Mouse (Mus musculus): Measurements from ENCODE around the gene Cdh22.

The Cdh22 gene

GRCm38 (mm10) chr2:165207689-165208088, 27.0 kb downstream of the Cdh22 start:
- in situ Hi-C loops (cut with MboI), result no loop called here

- in situ Hi-C loops (cut with MboI), result no loop called here
Observed at GRCm38 (mm10) chr2:165207086-165207485, 27.6 kb downstream of the Cdh22 start.

- in situ Hi-C loops (cut with MboI), result no loop called here
Observed at GRCm38 (mm10) chr2:165205486-165205885, 29.2 kb downstream of the Cdh22 start.

GRCm38 (mm10) chr2:165204931-165205330, 29.7 kb downstream of the Cdh22 start:
- in situ Hi-C loops (cut with MboI), result no loop called here

- in situ Hi-C loops (cut with MboI), result no loop called here
Observed at GRCm38 (mm10) chr2:165201761-165202751, 32.6 kb downstream of the Cdh22 start.

GRCm38 (mm10) chr2:165197546-165197945, 37.1 kb downstream of the Cdh22 start:
- in situ Hi-C loops (cut with MboI), result no loop called here

GRCm38 (mm10) chr2:165195411-165196182, 39.1 kb downstream of the Cdh22 start:
- in situ Hi-C loops (cut with MboI), result no loop called here

GRCm38 (mm10) chr2:165191483-165191882, 43.2 kb downstream of the Cdh22 start:
- in situ Hi-C loops (cut with MboI), result no loop called here

GRCm38 (mm10) chr2:165189546-165189945, 45.1 kb downstream of the Cdh22 start:
- in situ Hi-C loops (cut with MboI), result no loop called here

- in situ Hi-C loops (cut with MboI), result no loop called here
Observed at GRCm38 (mm10) chr2:165187648-165188380, 46.8 kb downstream of the Cdh22 start.

GRCm38 (mm10) chr2:165184015-165184633, 50.5 kb downstream of the Cdh22 start:
- in situ Hi-C loops (cut with MboI), result no loop called here

GRCm38 (mm10) chr2:165182085-165182976, 52.3 kb downstream of the Cdh22 start:
- in situ Hi-C loops (cut with MboI), result no loop called here

GRCm38 (mm10) chr2:165179231-165179630, 55.4 kb downstream of the Cdh22 start:
- in situ Hi-C loops (cut with MboI), result no loop called here

GRCm38 (mm10) chr2:165176965-165177364, 57.7 kb downstream of the Cdh22 start:
- in situ Hi-C loops (cut with MboI), result no loop called here

GRCm38 (mm10) chr2:165166664-165167435, 67.8 kb downstream of the Cdh22 start:
- in situ Hi-C loops (cut with MboI), result no loop called here

GRCm38 (mm10) chr2:165162221-165162620, 72.4 kb downstream of the Cdh22 start:
- in situ Hi-C loops (cut with MboI), result no loop called here

- in situ Hi-C loops (cut with MboI), result no loop called here
Observed at GRCm38 (mm10) chr2:165160466-165160865, 74.2 kb downstream of the Cdh22 start.

GRCm38 (mm10) chr2:165159055-165159688, 75.5 kb downstream of the Cdh22 start:
- in situ Hi-C loops (cut with MboI), result no loop called here

GRCm38 (mm10) chr2:165158317-165158716, 76.3 kb downstream of the Cdh22 start:
- in situ Hi-C loops (cut with MboI), result no loop called here

All from mature B cell (primary cell).